ENCODE assay signal across 8 mouse cellular contexts in the genomic region with DNA sequence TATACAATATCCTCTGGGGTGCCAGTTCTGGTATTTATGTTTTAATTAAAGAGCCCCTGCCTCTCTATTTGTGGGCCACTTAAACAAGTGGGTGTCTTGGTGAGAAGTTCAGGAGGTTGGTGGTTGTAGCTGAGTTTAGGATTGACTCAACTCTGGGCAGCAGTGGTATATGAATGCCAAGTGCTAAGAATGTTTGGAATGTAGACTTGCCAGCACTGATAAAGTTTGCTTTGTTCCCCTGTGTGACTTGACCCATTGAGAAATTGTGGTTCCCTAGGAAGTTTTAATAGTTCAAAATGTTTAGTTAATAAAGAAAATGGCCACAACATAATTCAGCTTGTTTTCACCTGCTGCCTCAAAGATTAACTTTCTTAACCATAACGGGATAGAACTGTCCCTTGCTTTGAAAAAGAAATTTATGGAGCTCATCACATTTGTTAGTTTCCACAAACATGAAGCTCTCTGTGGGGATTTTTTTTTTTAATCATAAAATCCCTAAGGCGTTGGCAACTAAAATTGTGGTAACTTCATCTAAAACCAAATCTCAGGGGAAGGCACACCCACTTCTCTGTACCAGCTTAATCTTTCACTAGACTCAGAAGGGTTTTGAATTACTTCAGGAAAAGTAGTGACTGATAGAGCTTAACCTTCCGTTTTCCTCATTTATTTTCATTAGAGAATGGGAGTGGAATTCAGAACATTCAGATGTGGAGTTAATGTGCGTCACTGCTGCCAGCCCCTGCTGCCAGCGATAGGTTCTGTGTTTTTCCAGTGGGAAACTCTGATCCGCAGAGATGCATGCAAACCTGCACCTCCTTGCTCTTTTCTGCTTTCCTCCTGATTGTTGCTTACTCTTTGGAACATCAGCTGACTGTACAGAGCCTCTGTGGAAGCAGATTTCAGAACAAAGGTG.
DNase-seq lines count a peak whose midpoint lies in the region; ATAC-seq lines count a peak whose summit lies in the region.

No protein-coding gene starts in this region.

- H3K27me3 ChIP-seq in hindbrain, embryonic 14.5 days (ENCODE audit: control insufficient read depth, insufficient read depth, low read length): no peaks in the 10 kb centered on the region
- H3K27me3 ChIP-seq in hindbrain, embryonic 10.5 days (ENCODE audit: insufficient read depth, poor library complexity, severe bottlenecking): no peaks in the 10 kb centered on the region
- H3K27me3 ChIP-seq in intestine, embryonic 16.5 days (replicated peaks; ENCODE audit: control insufficient read depth, insufficient read depth, low read length): no peaks in the 10 kb centered on the region
- no peaks in the 10 kb centered on the region for H3K27me3 ChIP-seq in midbrain, embryonic 11.5 days (ENCODE audit: control insufficient read depth, insufficient read depth, low read length)

- DNase-seq in hindbrain, embryonic 14.5 days (ENCODE audit: low spot score): no peak
- DNase-seq in hindbrain, embryonic 10.5 days (ENCODE audit: low spot score): no peak
- peak; percentile 15 for DNase-seq in embryo, embryonic 10.5 days (ENCODE audit: low spot score)
- DNase-seq in lung, postnatal 25 days (ENCODE audit: low spot score): peak; percentile 62
- no peak for DNase-seq in midbrain, embryonic 11.5 days (ENCODE audit: low spot score, missing footprints)
- DNase-seq in urinary bladder, postnatal 10 days (ENCODE audit: low spot score): no peak

- peak overlapping the region; percentile 26; the same call in 1 of the 2 replicates for H3K27ac ChIP-seq in hindbrain, embryonic 14.5 days
- no peak overlapping the region for H3K27ac ChIP-seq in hindbrain, embryonic 10.5 days
- peak overlapping the region; percentile 43 for H3K27ac ChIP-seq in intestine, embryonic 16.5 days (ENCODE audit: low read length)
- H3K27ac ChIP-seq in midbrain, embryonic 11.5 days (ENCODE audit: low read depth, low read length): no peak overlapping the region

- 0 out of 2 replicates have a peak overlapping the region, but pooled peaks have one; percentile 2 for H3K4me2 ChIP-seq in hindbrain, embryonic 14.5 days (replicated peaks)
- no peak overlapping the region for H3K4me2 ChIP-seq in intestine, embryonic 16.5 days (ENCODE audit: low read depth, low read length)
- no peak overlapping the region for H3K4me2 ChIP-seq in midbrain, embryonic 11.5 days

- no peak overlapping the region for H3K4me3 ChIP-seq in hindbrain, embryonic 14.5 days (replicated peaks; ENCODE audit: low read length)
- H3K4me3 ChIP-seq in hindbrain, embryonic 10.5 days: no peak overlapping the region
- H3K4me3 ChIP-seq in intestine, embryonic 16.5 days (ENCODE audit: low read length): no peak overlapping the region
- no peak overlapping the region for H3K4me3 ChIP-seq in midbrain, embryonic 11.5 days (ENCODE audit: low read depth, low read length)

- H3K9me3 ChIP-seq in hindbrain, embryonic 14.5 days (ENCODE audit: control insufficient read depth, low read length): no peaks in the 10 kb centered on the region
- no peaks in the 10 kb centered on the region for H3K9me3 ChIP-seq in hindbrain, embryonic 10.5 days
- no peaks in the 10 kb centered on the region for H3K9me3 ChIP-seq in intestine, embryonic 16.5 days (ENCODE audit: control insufficient read depth, low read length)
- H3K9me3 ChIP-seq in midbrain, embryonic 11.5 days (ENCODE audit: control insufficient read depth, low read length): no peaks in the 10 kb centered on the region

- H3K4me1 ChIP-seq in hindbrain, embryonic 14.5 days (replicated peaks; ENCODE audit: control insufficient read depth, insufficient read depth, low read length): 0 out of 2 replicates have a peak, but pooled peaks cover 6% of the 10 kb centered on the region
- H3K4me1 ChIP-seq in hindbrain, embryonic 10.5 days (replicated peaks): 0 out of 2 replicates have a peak, but pooled peaks cover 4% of the 10 kb centered on the region
- peaks cover 7% of the 10 kb centered on the region; the same call in 1 of the 2 replicates for H3K4me1 ChIP-seq in intestine, embryonic 16.5 days (ENCODE audit: control insufficient read depth, insufficient read depth, low read length)
- H3K4me1 ChIP-seq in midbrain, embryonic 11.5 days (ENCODE audit: control insufficient read depth, insufficient read depth, low read length): no peaks in the 10 kb centered on the region

- 51% methylated on average over 6 of the region's 6 CpGs for WGBS in hindbrain, embryonic 14.5 days
- WGBS in hindbrain, embryonic 10.5 days: 59% methylated on average over 6 of the region's 6 CpGs
- 32% methylated on average over 6 of the region's 6 CpGs for WGBS in intestine, embryonic 16.5 days
- WGBS in midbrain, embryonic 11.5 days: 71% methylated on average over 6 of the region's 6 CpGs

- no peak overlapping the region for H3K9ac ChIP-seq in hindbrain, embryonic 14.5 days
- no peak overlapping the region for H3K9ac ChIP-seq in intestine, embryonic 16.5 days (ENCODE audit: low read depth, low read length)
- no peak overlapping the region for H3K9ac ChIP-seq in midbrain, embryonic 11.5 days (ENCODE audit: low read length)

- peaks cover 3% of the 10 kb centered on the region; the same call in 1 of the 2 replicates for H3K36me3 ChIP-seq in hindbrain, embryonic 14.5 days (replicated peaks; ENCODE audit: control insufficient read depth, insufficient read depth)
- H3K36me3 ChIP-seq in hindbrain, embryonic 10.5 days: peaks cover 6% of the 10 kb centered on the region; the same call in 1 of the 2 replicates
- H3K36me3 ChIP-seq in intestine, embryonic 16.5 days (ENCODE audit: control insufficient read depth, insufficient read depth, low read length): no peaks in the 10 kb centered on the region
- 0 out of 2 replicates have a peak, but pooled peaks cover 3% of the 10 kb centered on the region for H3K36me3 ChIP-seq in midbrain, embryonic 11.5 days (ENCODE audit: control insufficient read depth, insufficient read depth, low read length)

- no peak for ATAC-seq in hindbrain, embryonic 14.5 days (ENCODE audit: low FRiP score)
- ATAC-seq in intestine, embryonic 16.5 days: peak; percentile 43; the same call in 1 of the 2 replicates
- ATAC-seq in midbrain, embryonic 11.5 days (ENCODE audit: low FRiP score): no peak
- ATAC-seq in frontal cortex, adult (ENCODE audit: low TSS enrichment): no peak

Comparison
In these comparisons a context has a peak if more than half of its experiments do, and no peak if none do; other contexts are left out.
1. H3K27ac ChIP-seq: peak in hindbrain, embryonic 14.5 days (single experiment) and intestine, embryonic 16.5 days (single experiment); none in hindbrain, embryonic 10.5 days (single experiment) and midbrain, embryonic 11.5 days (single experiment).
2. DNase-seq: peak in embryo, embryonic 10.5 days (single experiment) and lung, postnatal 25 days (single experiment); none in hindbrain, embryonic 14.5 days (single experiment), hindbrain, embryonic 10.5 days (single experiment), midbrain, embryonic 11.5 days (single experiment) and urinary bladder, postnatal 10 days (single experiment).